Mouse (Mus musculus) spleen, embryonic (tissue): ENCODE data around the gene Naa80.

Source experiments
- CTCF ChIA-PET: fragments of 350-600 bp; sonication (Branson Sonifier 250); formaldehyde crosslinking; loops from one replicate; lab custom pipeline; 2022; lab: Charles Lee

Naa80 gene

DNA sequence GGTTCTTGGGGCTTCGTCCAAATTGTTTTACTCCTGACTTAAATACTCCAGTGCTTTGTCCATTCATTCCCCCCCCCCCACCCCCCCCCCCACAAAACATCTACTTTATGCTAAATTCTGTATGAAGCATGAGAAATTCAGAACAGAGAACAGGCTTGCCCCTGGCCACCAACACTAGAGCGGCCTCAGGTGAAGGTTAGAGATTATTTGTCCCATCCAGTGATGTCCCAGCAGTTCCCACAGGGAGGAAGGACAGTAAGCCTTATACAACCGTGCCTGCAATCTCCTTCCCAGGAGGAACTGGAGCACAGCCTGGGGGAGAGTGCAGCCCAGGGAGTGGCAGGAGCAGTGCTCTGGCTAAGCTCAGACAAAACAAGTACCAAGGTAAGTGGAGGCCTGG, at the start of gene Naa80:
Gene Naa80 (plus strand): TSS at position 301 of the 400 bp plus-strand sequence.
- CTCF ChIA-PET = interaction anchor here (1.7 kb wide), 1 partner anchor 13 kb away, joined by 4 read pairs; no protein-coding TSS in a partner anchor

GRCm38 (mm10) chr9:107533791-107534407, 44.8 kb upstream of the Naa80 start, which contains the start of gene Tmem115:
TSS of gene Tmem115 (plus strand) at chr9:107533945.
- CTCF ChIA-PET = no interaction called here

- CTCF ChIA-PET = no interaction called here
These were observed 44.1 kb upstream of the Naa80 start for GRCm38 (mm10) chr9:107534408-107535202.

GRCm38 (mm10) chr9:107538231-107538630, 40.5 kb upstream of the Naa80 start:
- CTCF ChIA-PET = no interaction called here

GRCm38 (mm10) chr9:107538711-107539110, 40.0 kb upstream of the Naa80 start:
- CTCF ChIA-PET = no interaction called here

GRCm38 (mm10) chr9:107539940-107540339, 38.7 kb upstream of the Naa80 start:
- CTCF ChIA-PET = no interaction called here

DNA sequence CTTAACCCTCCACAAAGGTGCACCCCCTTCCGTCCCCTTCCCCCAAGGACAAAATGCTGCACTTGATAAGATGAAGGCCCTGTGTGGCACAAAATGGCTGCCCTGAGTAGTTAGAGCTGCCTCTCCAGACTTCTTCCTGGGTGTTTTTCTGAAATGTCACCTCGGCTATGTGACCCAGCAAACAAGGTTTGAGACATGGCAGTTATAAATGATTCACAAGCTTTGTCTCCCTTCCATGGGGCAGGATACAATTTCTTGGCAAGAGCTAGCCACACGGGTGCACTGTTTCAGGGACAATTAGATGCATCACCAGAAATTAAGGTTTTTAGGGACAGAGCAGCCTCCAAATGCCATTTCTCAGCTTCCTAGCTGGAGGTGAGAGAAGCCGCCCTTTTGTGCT, 38.3 kb upstream of the Naa80 start:
- CTCF ChIA-PET = no interaction called here

DNA sequence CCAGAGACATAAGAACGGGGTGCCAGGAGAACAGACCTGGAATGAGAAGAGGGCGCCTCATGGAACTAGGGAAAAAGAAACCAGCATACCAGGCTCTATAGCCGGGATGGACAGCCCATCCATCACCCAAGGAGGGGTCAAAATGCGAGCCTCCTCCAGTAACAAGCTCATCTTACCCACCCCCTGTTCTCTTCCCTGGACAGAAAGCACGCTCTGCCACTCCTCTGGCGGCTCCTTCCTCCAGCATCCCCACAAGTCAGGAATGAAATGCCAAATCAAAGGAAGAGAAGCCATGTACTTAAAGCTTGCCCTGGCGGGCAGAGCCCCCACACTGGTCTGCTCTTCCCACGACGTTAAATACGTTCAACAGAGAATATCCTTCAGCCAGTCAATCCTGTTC, 37.7 kb upstream of the Naa80 start:
- CTCF ChIA-PET = no interaction called here

DNA sequence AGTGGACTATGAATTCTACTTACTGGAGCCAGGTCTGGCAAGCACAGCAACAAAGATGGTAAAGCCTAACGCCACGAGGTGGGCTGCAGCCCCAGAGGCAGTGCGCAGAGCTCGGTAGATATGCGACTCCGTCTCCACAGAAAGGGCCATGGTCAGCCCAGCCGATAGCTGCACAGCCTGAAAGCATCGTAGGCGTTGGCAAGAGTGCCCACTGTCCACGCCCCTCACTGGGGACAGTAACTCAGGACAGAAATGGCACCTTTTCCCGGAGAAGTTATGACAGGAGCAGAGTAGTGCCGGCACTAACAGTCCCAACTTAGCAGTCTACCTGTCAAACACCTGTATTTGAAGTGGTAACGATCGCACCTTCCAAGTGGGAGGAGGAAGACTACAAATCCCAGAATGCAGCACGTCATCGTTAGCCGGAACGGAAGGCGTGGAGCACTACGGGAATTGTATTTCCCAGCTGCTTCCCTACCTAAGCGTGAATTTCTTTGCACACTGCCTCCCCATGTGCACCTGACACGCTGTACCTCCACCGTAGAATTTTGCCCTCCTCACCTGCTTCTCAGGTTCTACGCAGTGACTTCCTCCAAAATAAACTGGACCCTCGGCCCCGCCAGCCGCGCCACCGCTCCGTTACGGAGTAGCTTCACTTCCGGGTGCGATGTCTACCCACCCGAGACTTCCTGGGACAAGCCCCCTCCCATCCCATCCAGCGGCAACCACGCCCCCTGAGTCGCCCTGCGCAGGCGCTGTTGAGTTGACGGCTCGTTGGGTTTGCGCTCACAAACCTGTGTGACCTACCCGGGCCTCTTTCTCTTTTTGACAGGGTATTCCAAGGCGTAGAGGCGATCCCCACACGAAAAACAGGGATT, 37.0 kb upstream of the Naa80 start, which contains the start of the genes Cyb561d2 and Nprl2:
Gene Cyb561d2 (minus strand): TSS at position 720 of the 878 bp plus-strand sequence.
Gene Nprl2 (plus strand): TSS at position 753 of the 878 bp plus-strand sequence.
- CTCF ChIA-PET = interaction anchor here (0.6 kb wide), 1 partner anchor 1316 kb away, joined by 7 read pairs; no protein-coding TSS in a partner anchor

GRCm38 (mm10) chr9:107542352-107542686, 36.4 kb upstream of the Naa80 start:
- CTCF ChIA-PET = no interaction called here

GRCm38 (mm10) chr9:107542721-107543120, 36.0 kb upstream of the Naa80 start:
- CTCF ChIA-PET = no interaction called here

DNA sequence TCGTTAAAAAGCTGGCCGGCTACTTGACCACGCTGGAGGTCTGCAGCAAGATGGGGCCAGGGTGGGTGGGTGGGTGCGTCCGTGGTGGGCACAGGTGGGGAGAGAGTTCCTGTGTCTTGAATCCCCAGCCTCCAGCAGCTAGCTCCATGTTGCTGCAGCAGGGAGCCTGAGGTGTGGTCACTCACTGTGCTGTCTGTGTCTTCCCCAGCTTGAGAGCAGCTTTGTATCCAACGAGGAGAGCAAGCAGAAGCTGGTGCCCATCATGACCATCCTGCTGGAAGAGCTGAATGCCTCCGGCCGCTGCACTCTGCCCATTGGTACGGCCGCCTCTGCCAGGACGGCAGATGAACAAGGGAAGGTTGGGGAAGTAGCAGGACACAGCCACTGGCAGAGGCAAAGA, 35.4 kb upstream of the Naa80 start:
- CTCF ChIA-PET = interaction anchor here (1.1 kb wide), 1 partner anchor 19 kb away, joined by 3 read pairs; no protein-coding TSS in a partner anchor

- CTCF ChIA-PET = interaction anchor here (1.1 kb wide), 1 partner anchor 18 kb away, joined by 3 read pairs; no protein-coding TSS in a partner anchor
These were observed 34.4 kb upstream of the Naa80 start for GRCm38 (mm10) chr9:107544196-107544700.

GRCm38 (mm10) chr9:107544729-107545128, 34.0 kb upstream of the Naa80 start:
- CTCF ChIA-PET = no interaction called here

DNA sequence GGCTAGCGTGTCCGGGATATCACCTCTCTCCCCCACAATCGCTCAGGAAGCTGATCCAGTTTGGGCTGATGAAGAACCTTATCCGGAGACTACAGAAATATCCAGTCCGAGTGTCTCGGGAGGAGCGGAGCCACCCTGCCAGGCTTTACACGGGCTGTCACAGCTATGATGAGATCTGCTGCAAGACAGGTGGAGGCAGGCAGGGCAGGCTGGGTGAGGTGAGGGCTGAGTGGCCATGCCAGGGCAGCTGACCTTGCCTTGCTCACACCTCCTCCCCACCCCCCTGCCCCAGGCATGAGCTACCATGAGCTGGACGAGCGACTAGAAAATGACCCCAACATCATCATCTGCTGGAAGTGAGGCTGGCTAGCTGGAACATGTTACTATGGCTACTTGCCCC, 33.5 kb upstream of the Naa80 start:
- CTCF ChIA-PET = no interaction called here

GRCm38 (mm10) chr9:107545602-107546001, 33.1 kb upstream of the Naa80 start:
- CTCF ChIA-PET = no interaction called here

- CTCF ChIA-PET = interaction anchor here (0.6 kb wide), 1 partner anchor 277 kb away, joined by 16 read pairs; no protein-coding TSS in a partner anchor
These were observed 31.7 kb upstream of the Naa80 start, which contains the start of gene Zmynd10 for GRCm38 (mm10) chr9:107547026-107547425. TSS of gene Zmynd10 (plus strand) at chr9:107547298.

GRCm38 (mm10) chr9:107547957-107548356, 30.7 kb upstream of the Naa80 start:
- CTCF ChIA-PET = interaction anchor here (0.6 kb wide), 2 partner anchors 32 to 1074 kb away, joined by 3 read pairs; no protein-coding TSS in a partner anchor

DNA sequence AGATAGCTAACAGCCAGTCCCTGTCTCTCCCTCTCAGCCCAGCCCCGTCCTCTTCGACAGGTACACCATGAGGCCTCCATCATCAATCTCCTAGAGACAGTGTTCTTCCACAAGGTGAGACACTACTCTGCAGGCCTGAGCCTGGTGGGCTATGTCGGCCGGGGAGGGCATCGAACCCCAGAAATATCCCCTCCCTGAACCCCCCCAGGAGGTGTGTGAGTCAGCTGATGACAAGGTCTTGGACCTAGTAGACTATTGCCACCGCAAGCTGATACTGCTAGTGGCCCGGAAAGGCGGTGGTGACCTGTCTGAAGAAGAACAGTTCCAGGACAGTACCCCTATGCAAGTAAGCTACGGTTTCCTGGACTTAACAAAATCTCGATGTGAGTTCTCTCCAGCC, 29.9 kb upstream of the Naa80 start:
- CTCF ChIA-PET = no interaction called here

- CTCF ChIA-PET = interaction anchor here (0.7 to 1.4 kb wide), 2 partner anchors 13 to 1017 kb away, joined by 3 to 7 read pairs; partner anchors contain the start of gene Tusc2
These were observed 29.2 kb upstream of the Naa80 start for GRCm38 (mm10) chr9:107549297-107550074.
